Mouse (Mus musculus) T-helper 17 cell (primary cell): ENCODE data around the gene Hdac11.
"Not testable (repeated sequence)": the region's sequence is repeated elsewhere in the genome, so short reads cannot be mapped to it uniquely, and the experiment has no call there.

Experiments
- in situ Hi-C, 2 experiments: fragments of 300-600 bp; cut with MboI, MseI; formaldehyde crosslinking; loops; 1 replicate in 1 of 2; 2 replicates in 1 of 2; pipeline ENCODE4 v1.15.1; 2025; ENCODE audit warnings: high pct_unique_total_duplicates in 2 of 2

The Hdac11 gene

GRCm38 (mm10) chr6:91192851-91193545 is 36.5 kb downstream of the Hdac11 start:
- in situ Hi-C loops = no loop called here

- in situ Hi-C loops = no loop called here
These were observed 42.0 kb downstream of the Hdac11 start for GRCm38 (mm10) chr6:91198456-91198855.

- in situ Hi-C loops = no loop called here
These were observed 44.1 kb downstream of the Hdac11 start for GRCm38 (mm10) chr6:91200429-91201188.

GRCm38 (mm10) chr6:91201881-91202341 is 45.4 kb downstream of the Hdac11 start:
- in situ Hi-C loops = no loop called here

GRCm38 (mm10) chr6:91202571-91202970 is 46.1 kb downstream of the Hdac11 start:
- in situ Hi-C loops = no loop called here

- in situ Hi-C loops = no loop called here
These were observed 48.9 kb downstream of the Hdac11 start for GRCm38 (mm10) chr6:91205346-91205745.

- in situ Hi-C loops = no loop called here
These were observed 49.3 kb downstream of the Hdac11 start for GRCm38 (mm10) chr6:91205791-91206190.

- in situ Hi-C loops = no loop called here
These were observed 51.0 kb downstream of the Hdac11 start for GRCm38 (mm10) chr6:91207491-91207890.

- in situ Hi-C loops = no loop called here
These were observed 53.3 kb downstream of the Hdac11 start for GRCm38 (mm10) chr6:91209780-91210179.

GRCm38 (mm10) chr6:91210852-91211251 is 54.4 kb downstream of the Hdac11 start:
- in situ Hi-C loops = no loop called here

GRCm38 (mm10) chr6:91212155-91212554 is 55.7 kb downstream of the Hdac11 start, which contains the start of gene Fbln2:
TSS of gene Fbln2 (plus strand) at chr6:91212455.
- in situ Hi-C loops = not testable (repeated sequence)

GRCm38 (mm10) chr6:91212571-91212970 is 56.1 kb downstream of the Hdac11 start:
- in situ Hi-C loops = no loop called here

GRCm38 (mm10) chr6:91213287-91214218 is 57.1 kb downstream of the Hdac11 start:
- in situ Hi-C loops = no loop called here

- in situ Hi-C loops = no loop called here
These were observed 59.0 kb downstream of the Hdac11 start for GRCm38 (mm10) chr6:91215454-91215853.

- in situ Hi-C loops = no loop called here
These were observed 62.0 kb downstream of the Hdac11 start for GRCm38 (mm10) chr6:91218445-91218844.

GRCm38 (mm10) chr6:91218871-91219270 is 62.4 kb downstream of the Hdac11 start:
- in situ Hi-C loops = no loop called here

GRCm38 (mm10) chr6:91220062-91220461 is 63.6 kb downstream of the Hdac11 start:
- in situ Hi-C loops = no loop called here

- in situ Hi-C loops = no loop called here
These were observed 64.6 kb downstream of the Hdac11 start for GRCm38 (mm10) chr6:91221094-91221493.

- in situ Hi-C loops = no loop called here
These were observed 66.4 kb downstream of the Hdac11 start for GRCm38 (mm10) chr6:91222694-91223346.
